Mouse (Mus musculus) megakaryocyte, embryonic 14.5 days (primary cell): Measurements from ENCODE around the gene Hyal2.

Experiments
- FLI1 ChIP-seq: IDR thresholded peaks from 2 replicates; pipeline ENCODE4 v1.6.1; 2012; ENCODE audit warnings: low read length, inconsistent platforms, mixed read lengths
- GATA1 ChIP-seq: IDR thresholded peaks from 3 replicates; pipeline ENCODE4 v1.6.1; 2012; ENCODE audit warnings: mixed read lengths, low read length, inconsistent platforms, borderline replicate concordance

GRCm38 (mm10) chr9:107577871-107578270, 10.1 kb downstream of the Hyal2 start:
- TF ChIP-seq FLI1 = no peak
- TF ChIP-seq GATA1 = no peak
